Mouse (Mus musculus) embryonic fibroblast, embryonic 13.5 days (primary cell): ENCODE data around the gene Nme8. TPM values are rescaled to one million over a fixed set of nuclear protein-coding genes. Genes with fewer than 3 reads are reported as not detected.

Source experiments
- H3K27ac ChIP-seq: 2 replicates; pipeline ENCODE4 v1.5.1; 2012; ENCODE audit warnings: low read length, control low read depth, inconsistent platforms; ENCODE audit not compliant: insufficient read depth
- H3K4me1 ChIP-seq: 2 replicates; pipeline ENCODE4 v1.6.1; 2011; ENCODE audit warnings: low read length; ENCODE audit not compliant: control insufficient read depth, insufficient read depth
- H3K4me3 ChIP-seq: 2 replicates; pipeline ENCODE4 v1.5.1; 2011; ENCODE audit warnings: mild to moderate bottlenecking, control low read depth, low read length; ENCODE audit not compliant: insufficient read depth
- CTCF ChIP-seq: IDR thresholded peaks from 2 replicates; pipeline ENCODE4 v1.5.1; 2011; ENCODE audit warnings: mild to moderate bottlenecking, control low read depth, low read length, moderate library complexity, borderline replicate concordance; ENCODE audit not compliant: insufficient read depth
- POLR2A ChIP-seq: IDR thresholded peaks from 2 replicates; pipeline ENCODE4 v1.6.1; 2011; ENCODE audit warnings: low read depth, mild to moderate bottlenecking, control low read depth, low read length, moderate library complexity
- polyA plus RNA-seq: library from polyadenylated mRNA; stranded (reverse); fragments of >200 nt; gene quantifications from 2 replicates; pipeline ENCODE4 v1.2.4, GENCODE M21; 2011; ENCODE audit warnings: low read depth; ENCODE audit not compliant: missing spikeins, insufficient read length

The Nme8 gene
- polyA plus RNA-seq = not detected in 2 replicates

- TF ChIP-seq POLR2A (no peak), CTCF (no peak)
- H3K27ac ChIP-seq = no peak within 1 kb of the TSS
Observed at GRCm38 (mm10) chr13:19697790-19698189, at the start of gene Nme8. Nme8 (minus strand) TSS chr13:19697794.

DNA sequence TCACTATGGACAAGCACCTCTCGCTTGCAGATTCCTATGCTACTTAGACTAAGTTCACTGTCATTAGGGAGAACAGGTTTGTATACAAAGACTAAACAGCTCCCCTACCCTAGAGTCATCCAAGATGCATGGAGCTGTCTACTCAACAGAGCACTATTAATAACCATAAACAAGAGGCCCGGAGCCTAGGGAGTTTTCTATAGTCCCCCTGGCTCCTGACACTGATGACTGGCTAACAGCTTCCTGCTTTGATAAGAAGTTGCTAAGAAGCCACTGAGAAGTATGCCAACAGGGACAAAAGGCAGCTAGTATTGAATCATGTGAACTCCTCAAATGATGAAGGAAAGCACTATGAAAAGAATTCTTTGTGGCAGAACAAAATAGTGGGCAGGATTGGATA is 48.1 kb upstream of the Nme8 start:
- Histone ChIP-seq H3K27ac (no peak overlapping the region), H3K4me1 (no peaks in the 10 kb centered on the region), H3K4me3 (no peak overlapping the region)
- TF ChIP-seq CTCF (no peak), POLR2A (no peak)

More at GRCm38 (mm10) chr13:19697790-19698189, at the start of gene Nme8:
- no peak within 1 kb of the TSS for H3K4me3 ChIP-seq
- peaks cover 10% of the 10 kb centered on the region; the same call in 1 of the 2 replicates for H3K4me1 ChIP-seq

GRCm38 (mm10) chr13:19744536-19744935 is 46.9 kb upstream of the Nme8 start:
- Histone ChIP-seq H3K4me1 (no peaks in the 10 kb centered on the region), H3K27ac (no peak overlapping the region), H3K4me3 (no peak overlapping the region)
- TF ChIP-seq POLR2A (no peak), CTCF (no peak)

- TF ChIP-seq POLR2A = no peak
- TF ChIP-seq CTCF = no peak
- H3K27ac ChIP-seq = no peak overlapping the region
- no peaks in the 10 kb centered on the region for H3K4me1 ChIP-seq
- no peak overlapping the region for H3K4me3 ChIP-seq
Observed at GRCm38 (mm10) chr13:19734597-19734996, 37.0 kb upstream of the Nme8 start.

GRCm38 (mm10) chr13:19730826-19731225 is 33.2 kb upstream of the Nme8 start:
- TF ChIP-seq POLR2A = no peak
- no peak for TF ChIP-seq CTCF
- H3K4me3 ChIP-seq = no peak overlapping the region
- H3K27ac ChIP-seq = no peak overlapping the region
- H3K4me1 ChIP-seq = no peaks in the 10 kb centered on the region

DNA sequence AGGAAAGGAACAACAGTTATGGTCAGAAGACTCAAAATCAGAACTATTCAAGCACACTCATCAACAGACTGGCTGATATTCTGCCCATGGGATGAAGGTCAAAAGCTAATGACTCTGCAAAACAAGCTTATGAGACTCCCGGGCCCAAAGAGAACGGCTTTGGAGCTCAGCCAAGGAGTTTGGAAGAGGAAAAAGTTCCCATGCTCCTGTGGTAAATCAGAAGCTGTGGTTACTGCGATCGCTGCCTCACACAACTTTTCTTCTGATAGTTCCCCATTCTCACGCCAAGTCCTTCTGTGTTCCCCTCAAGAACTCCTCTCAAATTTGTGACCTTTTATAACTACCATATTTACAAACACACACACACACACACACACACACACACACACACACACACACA is 21.4 kb upstream of the Nme8 start:
- H3K4me1 ChIP-seq = no peaks in the 10 kb centered on the region
- TF ChIP-seq POLR2A (no peak), CTCF (no peak)
- H3K4me3 ChIP-seq = no peak overlapping the region
- H3K27ac ChIP-seq = no peak overlapping the region

DNA sequence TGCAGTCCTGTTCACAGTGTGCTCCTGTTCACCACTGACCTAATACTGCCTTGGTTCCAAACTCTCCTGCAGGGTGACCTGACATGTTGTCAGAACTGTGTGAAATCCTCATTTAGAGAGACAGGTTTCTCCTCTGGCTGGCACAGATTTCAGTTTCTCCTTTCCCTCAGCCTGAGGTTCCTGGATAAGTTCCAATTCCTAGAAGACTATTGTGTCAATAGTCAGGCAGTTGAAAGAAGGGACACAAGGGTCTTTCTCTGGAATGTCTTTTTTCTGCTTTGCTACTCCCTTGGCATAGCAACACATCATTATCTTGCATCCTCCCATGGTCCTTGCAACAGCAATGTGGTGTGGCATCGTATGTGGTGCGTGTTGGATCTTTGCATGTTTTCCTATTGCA is 19.6 kb upstream of the Nme8 start:
- Histone ChIP-seq H3K27ac (no peak overlapping the region), H3K4me1 (no peaks in the 10 kb centered on the region), H3K4me3 (no peak overlapping the region)
- no peak for TF ChIP-seq POLR2A
- no peak for TF ChIP-seq CTCF

GRCm38 (mm10) chr13:19703806-19704205 is 6.2 kb upstream of the Nme8 start:
- no peak for TF ChIP-seq POLR2A
- TF ChIP-seq CTCF = no peak
- Histone ChIP-seq H3K27ac (no peak overlapping the region), H3K4me3 (no peak overlapping the region), H3K4me1 (peaks cover 8% of the 10 kb centered on the region; the same call in 1 of the 2 replicates)

DNA sequence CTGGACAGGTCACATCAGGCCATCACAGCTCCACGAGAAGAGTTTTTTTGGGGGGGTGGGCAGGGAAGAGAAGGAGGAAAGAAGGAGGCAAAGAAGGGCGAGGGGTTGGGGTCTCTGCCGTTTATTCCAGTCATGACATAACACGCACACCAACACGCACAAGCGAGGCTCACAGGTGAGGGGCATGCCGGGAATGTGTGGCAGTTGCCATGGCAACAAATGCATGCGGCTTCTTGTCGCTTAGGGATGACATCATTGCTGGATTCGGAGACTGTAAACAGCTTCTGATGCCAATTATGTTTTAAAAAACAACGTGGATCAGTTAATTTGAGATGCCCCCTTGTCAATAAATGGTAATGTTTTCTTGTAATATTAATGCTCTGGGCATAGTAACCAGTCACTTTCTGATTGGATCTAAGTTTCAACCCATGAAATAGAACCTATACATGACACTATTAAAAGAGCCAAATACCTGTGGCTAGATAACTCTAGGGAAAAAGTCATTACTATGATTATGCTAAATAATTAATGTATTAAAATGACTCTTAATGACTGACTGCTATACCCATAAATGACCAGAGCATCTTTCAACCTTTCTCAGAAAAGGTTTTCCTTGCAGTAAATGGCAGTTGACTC is 4.0 kb upstream of the Nme8 start:
- TF ChIP-seq POLR2A (no peak), CTCF (no peak)

GRCm38 (mm10) chr13:19700733-19701442 is 3.3 kb upstream of the Nme8 start:
- TF ChIP-seq POLR2A (no peak), CTCF (no peak)
- Histone ChIP-seq H3K27ac (no peak overlapping the region), H3K4me1 (peaks cover 8% of the 10 kb centered on the region; the same call in 1 of the 2 replicates), H3K4me3 (no peak overlapping the region)

More for the DNA sequence above, 4.0 kb upstream of the Nme8 start:
- Histone ChIP-seq H3K4me1 (peaks cover 8% of the 10 kb centered on the region; the same call in 1 of the 2 replicates), H3K27ac (no peak overlapping the region), H3K4me3 (no peak overlapping the region)
